8 mouse cellular contexts compared by ENCODE assay signal in genomic region chr2:180745248-180745927, GRCm38 (mm10). TPM values are rescaled to one million over a fixed set of nuclear protein-coding genes. Genes with fewer than 3 reads are reported as not detected.
DNase-seq lines count a peak whose midpoint lies in the region; ATAC-seq lines count a peak whose summit lies in the region.

No protein-coding gene starts in this region.

- no peaks in the 10 kb centered on the region for H3K36me3 ChIP-seq in embryonic facial prominence, embryonic 13.5 days
- H3K36me3 ChIP-seq in kidney, embryonic 15.5 days: no peaks in the 10 kb centered on the region
- H3K36me3 ChIP-seq in splenic B cell, adult 2 months (ENCODE audit: control insufficient read depth, insufficient read depth, low read length, poor library complexity, severe bottlenecking): no peaks in the 10 kb centered on the region

- no peaks in the 10 kb centered on the region for H3K4me1 ChIP-seq in embryonic facial prominence, embryonic 13.5 days
- no peaks in the 10 kb centered on the region for H3K4me1 ChIP-seq in kidney, embryonic 15.5 days

- H3K9ac ChIP-seq in embryonic facial prominence, embryonic 13.5 days: no peak overlapping the region
- H3K9ac ChIP-seq in kidney, embryonic 15.5 days: no peak overlapping the region

- H3K4me3 ChIP-seq in embryonic facial prominence, embryonic 13.5 days: no peak overlapping the region
- H3K4me3 ChIP-seq in kidney, embryonic 15.5 days (replicated peaks): no peak overlapping the region

- 0 out of 2 replicates have a peak, but pooled peaks cover 8% of the 10 kb centered on the region for H3K27me3 ChIP-seq in embryonic facial prominence, embryonic 13.5 days
- H3K27me3 ChIP-seq in kidney, embryonic 15.5 days: peaks cover 12% of the 10 kb centered on the region; the same call in 1 of the 2 replicates
- H3K27me3 ChIP-seq in splenic B cell, adult 2 months (ENCODE audit: control insufficient read depth, insufficient read depth, low read length, poor library complexity, severe bottlenecking): no peaks in the 10 kb centered on the region

- peak; percentile 92 for DNase-seq in 3T3-L1 (ENCODE audit: low read depth, low spot score)
- DNase-seq in adrenal gland, postnatal 36 days: peak; percentile 88 to 89
- DNase-seq in heart, adult 8-10 months (ENCODE audit: low spot score): peak; percentile 81
- DNase-seq in liver: peak; percentile 86
- DNase-seq in naive thymus-derived CD4-positive, alpha-beta T cell, adult 2 months (ENCODE audit: low read depth): peak; percentile 96
- DNase-seq in splenic B cell, adult 2 months (ENCODE audit: low read depth, low spot score): peak; percentile 94

- H3K27ac ChIP-seq in embryonic facial prominence, embryonic 13.5 days: no peak overlapping the region
- no peak overlapping the region for H3K27ac ChIP-seq in kidney, embryonic 15.5 days

- H3K9me3 ChIP-seq in embryonic facial prominence, embryonic 13.5 days: no peaks in the 10 kb centered on the region
- no peaks in the 10 kb centered on the region for H3K9me3 ChIP-seq in kidney, embryonic 15.5 days (replicated peaks)

- ATAC-seq in embryonic facial prominence, embryonic 13.5 days (ENCODE audit: insufficient number of reproducible peaks, insufficient read depth, low FRiP score, low TSS enrichment, low read depth): 0 out of 2 replicates have a peak, but pooled peaks have one; percentile 28
- ATAC-seq in kidney, embryonic 15.5 days (replicated peaks; ENCODE audit: low FRiP score): 0 out of 2 replicates have a peak, but pooled peaks have one; percentile 56

- 38% methylated on average over 17 of the region's 17 CpGs for WGBS in embryonic facial prominence, embryonic 13.5 days
- 33% methylated on average over 17 of the region's 17 CpGs for WGBS in kidney, embryonic 15.5 days

- no peak overlapping the region for H3K4me2 ChIP-seq in embryonic facial prominence, embryonic 13.5 days
- H3K4me2 ChIP-seq in kidney, embryonic 15.5 days: no peak overlapping the region

RNA-seq across cellular contexts. Expression of gene Slc17a9, which starts 20.3 kb away (rescaled TPM):
- total RNA-seq in adrenal gland, postnatal 36 days (2021): 1 to 10 TPM; 1.1 to 1.2 TPM
- polyA plus RNA-seq in embryonic facial prominence, embryonic 13.5 days (2015; fragmentation: Nextera tagmentation; extraction: Ambion mirVana): 0.70 and 1.4 TPM in 2 replicates
- total RNA-seq in heart, adult 8-10 months (2022): under 1 TPM; 0.30 to 0.75 (median 0.40) TPM
- polyA plus RNA-seq in kidney, embryonic 15.5 days (2015; fragmentation: Nextera tagmentation; extraction: Ambion mirVana): 0.58 and 1.6 TPM in 2 replicates

RNA-seq across cellular contexts. Expression of gene Bhlhe23, which starts 31.3 kb away (rescaled TPM):
- total RNA-seq in adrenal gland, postnatal 36 days (2021): not detected
- 0.17 TPM in 1 of 2 replicates, not detected in the other for polyA plus RNA-seq in embryonic facial prominence, embryonic 13.5 days (2015; fragmentation: Nextera tagmentation; extraction: Ambion mirVana)
- not detected for total RNA-seq in heart, adult 8-10 months (2022)
- polyA plus RNA-seq in kidney, embryonic 15.5 days (2015; fragmentation: Nextera tagmentation; extraction: Ambion mirVana): not detected in 2 replicates

RNA-seq across cellular contexts. Expression of gene Gid8, which starts 35.5 kb away (rescaled TPM):
- total RNA-seq in adrenal gland, postnatal 36 days (2021): 10 to 100 TPM; 58.9 to 63.1 TPM
- polyA plus RNA-seq in embryonic facial prominence, embryonic 13.5 days (2015; fragmentation: Nextera tagmentation; extraction: Ambion mirVana): 62.8 and 66.5 TPM in 2 replicates
- 10 to 100 TPM; 57.6 to 66.1 (median 59.5) TPM for total RNA-seq in heart, adult 8-10 months (2022)
- polyA plus RNA-seq in kidney, embryonic 15.5 days (2015; fragmentation: Nextera tagmentation; extraction: Ambion mirVana): 55.8 TPM in 2 replicates

RNA-seq across cellular contexts. Expression of gene Dido1, which starts 35.6 kb away (rescaled TPM):
- 10 to 100 TPM; 38.7 to 40.7 TPM for total RNA-seq in adrenal gland, postnatal 36 days (2021)
- 36.3 and 36.5 TPM in 2 replicates for polyA plus RNA-seq in embryonic facial prominence, embryonic 13.5 days (2015; fragmentation: Nextera tagmentation; extraction: Ambion mirVana)
- 10 to 100 TPM; 25.2 to 35.9 (median 31.1) TPM for total RNA-seq in heart, adult 8-10 months (2022)
- 28.4 and 29.7 TPM in 2 replicates for polyA plus RNA-seq in kidney, embryonic 15.5 days (2015; fragmentation: Nextera tagmentation; extraction: Ambion mirVana)
